Mouse (Mus musculus) retina, embryonic 14.5 days (tissue): Measurements from ENCODE around the gene Gm10197.
"Not testable (repeated sequence)": the region's sequence is repeated elsewhere in the genome, so short reads cannot be mapped to it uniquely, and the experiment has no call there.

ENCODE experiments used
- DNase-seq: peaks from one replicate; pipeline ENCODE4 v3.0.0-alpha.2; 2015; ENCODE audit warnings: low spot score

Gm10197 gene

GRCm38 (mm10) chr19:53371666-53372065 lies at the start of gene Gm10197:
TSS of gene Gm10197 (minus strand) at chr19:53371766.
- DNase-seq: no peak

- DNase-seq: peak; percentile 88
Observed at GRCm38 (mm10) chr19:53420924-53421582, 49.5 kb upstream of the Gm10197 start.

- DNase-seq: peak; percentile 81
Observed at GRCm38 (mm10) chr19:53419834-53420233, 48.3 kb upstream of the Gm10197 start.

GRCm38 (mm10) chr19:53415198-53415597 lies 43.6 kb upstream of the Gm10197 start:
- no peak for DNase-seq

- DNase-seq: no peak
Observed at GRCm38 (mm10) chr19:53414650-53415049, 43.1 kb upstream of the Gm10197 start.

- DNase-seq: no peak
Observed at GRCm38 (mm10) chr19:53413617-53414380, 42.2 kb upstream of the Gm10197 start.

GRCm38 (mm10) chr19:53412149-53412848 lies 40.7 kb upstream of the Gm10197 start:
- DNase-seq: no peak

- DNase-seq: no peak
Observed at GRCm38 (mm10) chr19:53409663-53410307, 38.2 kb upstream of the Gm10197 start.

- no peak for DNase-seq
Observed at GRCm38 (mm10) chr19:53408398-53408797, 36.8 kb upstream of the Gm10197 start.

GRCm38 (mm10) chr19:53407350-53407749 lies 35.8 kb upstream of the Gm10197 start:
- DNase-seq: no peak

- DNase-seq: no peak
Observed at GRCm38 (mm10) chr19:53405810-53406209, 34.2 kb upstream of the Gm10197 start.

GRCm38 (mm10) chr19:53404837-53405356 lies 33.3 kb upstream of the Gm10197 start:
- DNase-seq: no peak

GRCm38 (mm10) chr19:53404219-53404836 lies 32.8 kb upstream of the Gm10197 start:
- DNase-seq: no peak

- DNase-seq: no peak
Observed at GRCm38 (mm10) chr19:53402741-53403432, 31.3 kb upstream of the Gm10197 start.

GRCm38 (mm10) chr19:53400332-53401110 lies 29.0 kb upstream of the Gm10197 start:
- no peak for DNase-seq

GRCm38 (mm10) chr19:53399213-53399612 lies 27.6 kb upstream of the Gm10197 start:
- no peak for DNase-seq

- DNase-seq: no peak
Observed at GRCm38 (mm10) chr19:53397451-53398233, 26.1 kb upstream of the Gm10197 start.

- DNase-seq: not testable (repeated sequence)
Observed at GRCm38 (mm10) chr19:53395805-53396204, 24.2 kb upstream of the Gm10197 start.

- not testable (repeated sequence) for DNase-seq
Observed at GRCm38 (mm10) chr19:53394956-53395355, 23.4 kb upstream of the Gm10197 start.
